Mouse (Mus musculus) limb, embryonic 13.5 days (tissue): ENCODE results near the gene Prex1. TPM values are rescaled to one million over a fixed set of nuclear protein-coding genes. Genes with fewer than 3 reads are reported as not detected.
"Not testable (repeated sequence)": the region's sequence is repeated elsewhere in the genome, so short reads cannot be mapped to it uniquely, and the experiment has no call there.

Source experiments
- ATAC-seq: fragments of 200-750 bp; cut with Nextera tagmentation; 2 replicates; pipeline ENCODE4 v1.8.0; 2017; ENCODE audit warnings: low read depth, moderate number of reproducible peaks, moderate TSS enrichment; ENCODE audit not compliant: low FRiP score
- H3K27ac ChIP-seq: fragments of 300-500 bp; sonication (generic); 2 replicates; pipeline ENCODE4 v1.5.1; 2015; ENCODE audit warnings: inconsistent platforms, mild to moderate bottlenecking, moderate library complexity
- H3K27me3 ChIP-seq: fragments of 300-500 bp; sonication (generic); 2 replicates; pipeline ENCODE4 v1.6.1; 2015; ENCODE audit warnings: mild to moderate bottlenecking, inconsistent platforms
- H3K36me3 ChIP-seq: fragments of 300-500 bp; sonication (generic); 2 replicates; pipeline ENCODE4 v1.6.1; 2015; ENCODE audit warnings: inconsistent platforms, mild to moderate bottlenecking, moderate library complexity
- H3K4me1 ChIP-seq: fragments of 300-500 bp; sonication (generic); 2 replicates; pipeline ENCODE4 v1.6.1; 2015; ENCODE audit warnings: inconsistent platforms
- H3K4me2 ChIP-seq: fragments of 300-500 bp; sonication (generic); replicated peaks from 2 replicates; pipeline ENCODE4 v1.6.1; 2015; ENCODE audit warnings: inconsistent platforms, mild to moderate bottlenecking, moderate library complexity
- H3K4me3 ChIP-seq: fragments of 300-500 bp; sonication (generic); 2 replicates; pipeline ENCODE4 v1.5.1; 2015; ENCODE audit warnings: moderate library complexity, mild to moderate bottlenecking, inconsistent platforms
- H3K9ac ChIP-seq: fragments of 300-500 bp; sonication (generic); 2 replicates; pipeline ENCODE4 v1.6.1; 2015; ENCODE audit warnings: mild to moderate bottlenecking, inconsistent platforms
- H3K9me3 ChIP-seq: fragments of 300-500 bp; sonication (generic); 2 replicates; pipeline ENCODE4 v1.6.1; 2016; ENCODE audit warnings: inconsistent platforms
- WGBS: fragments of 180-500 bp; shearing (Covaris S2); methylation state at CpG from one replicate; pipeline ENCODE4 v1.1.7; 2015; 5-methylcytosine and 5-hydroxymethylcytosine counted together
- polyA plus RNA-seq: library from polyadenylated mRNA; unstranded; fragments of >200 nt; fragmentation: Nextera tagmentation; extraction: Ambion mirVana; gene quantifications from 2 replicates; pipeline ENCODE4 v1.2.1, GENCODE M21; 2015

Prex1 gene
- polyA plus RNA-seq, 1 experiment from 2014 or later: 19.4 TPM

- H3K27ac ChIP-seq: peak overlapping the region; percentile 76
- 13% methylated on average over 15 of the region's 15 CpGs for WGBS
- peak overlapping the region; percentile 15 for H3K4me3 ChIP-seq
- ATAC-seq: peak; percentile 31; the same call in 1 of the 2 replicates
- H3K27me3 ChIP-seq: no peaks in the 10 kb centered on the region
- H3K9ac ChIP-seq: peak overlapping the region; percentile 25; the same call in 1 of the 2 replicates
- H3K36me3 ChIP-seq: no peaks in the 10 kb centered on the region
- H3K4me2 ChIP-seq: peak overlapping the region; percentile 54
- peaks cover 15% of the 10 kb centered on the region for H3K4me1 ChIP-seq
- no peaks in the 10 kb centered on the region for H3K9me3 ChIP-seq
Measured at GRCm38 (mm10) chr2:166735469-166736001, 21.9 kb upstream of the Prex1 start.

GRCm38 (mm10) chr2:166732860-166733259, 19.2 kb upstream of the Prex1 start:
- peaks cover 30% of the 10 kb centered on the region for H3K4me1 ChIP-seq
- H3K27ac ChIP-seq: no peak overlapping the region
- H3K4me3 ChIP-seq: no peak overlapping the region
- H3K4me2 ChIP-seq: no peak overlapping the region
- no peaks in the 10 kb centered on the region for H3K27me3 ChIP-seq
- H3K36me3 ChIP-seq: no peaks in the 10 kb centered on the region
- no peak for ATAC-seq
- 97% methylated on average over 2 of the region's 2 CpGs for WGBS
- H3K9ac ChIP-seq: no peak overlapping the region
- H3K9me3 ChIP-seq: no peaks in the 10 kb centered on the region

- Histone ChIP-seq H3K9me3 (no peaks in the 10 kb centered on the region), H3K36me3 (no peaks in the 10 kb centered on the region), H3K4me1 (peaks cover 30% of the 10 kb centered on the region), H3K4me2 (no peak overlapping the region), H3K27me3 (no peaks in the 10 kb centered on the region), H3K4me3 (no peak overlapping the region), H3K9ac (no peak overlapping the region), H3K27ac (no peak overlapping the region)
- 78% methylated on average over 4 of the region's 4 CpGs for WGBS
- ATAC-seq: no peak
Measured at GRCm38 (mm10) chr2:166732146-166732545, 18.5 kb upstream of the Prex1 start.

- H3K27me3 ChIP-seq, H3K27ac ChIP-seq, H3K9me3 ChIP-seq, ATAC-seq, H3K4me3 ChIP-seq, H3K36me3 ChIP-seq, H3K9ac ChIP-seq, H3K4me2 ChIP-seq: not testable (repeated sequence)
- peaks cover 36% of the 10 kb centered on the region for H3K4me1 ChIP-seq
- WGBS: 59% methylated on average over 1 of the region's 1 CpGs
Measured at GRCm38 (mm10) chr2:166731102-166731883, 17.7 kb upstream of the Prex1 start.

- Histone ChIP-seq H3K4me3 (no peak overlapping the region), H3K27me3 (no peaks in the 10 kb centered on the region), H3K9me3 (no peaks in the 10 kb centered on the region), H3K9ac (no peak overlapping the region), H3K4me1 (peaks cover 29% of the 10 kb centered on the region), H3K36me3 (no peaks in the 10 kb centered on the region), H3K4me2 (peak overlapping the region; percentile 44), H3K27ac (peak overlapping the region; percentile 81; the same call in 1 of the 2 replicates)
- WGBS: 50% methylated on average over 6 of the region's 6 CpGs
- ATAC-seq: no peak
Measured at GRCm38 (mm10) chr2:166730567-166730915, 16.9 kb upstream of the Prex1 start.

GRCm38 (mm10) chr2:166729656-166730566, 16.3 kb upstream of the Prex1 start:
- H3K36me3 ChIP-seq: no peaks in the 10 kb centered on the region
- H3K27ac ChIP-seq: peak overlapping the region; percentile 81
- no peaks in the 10 kb centered on the region for H3K9me3 ChIP-seq
- H3K4me2 ChIP-seq: peak overlapping the region; percentile 44
- no peak overlapping the region; the same call in 1 of the 2 replicates for H3K4me3 ChIP-seq
- peak; percentile 38; the same call in 1 of the 2 replicates for ATAC-seq
- no peak overlapping the region for H3K9ac ChIP-seq
- H3K4me1 ChIP-seq: peaks cover 26% of the 10 kb centered on the region
- 15% methylated on average over 19 of the region's 19 CpGs for WGBS
- H3K27me3 ChIP-seq: no peaks in the 10 kb centered on the region

- no peaks in the 10 kb centered on the region for H3K27me3 ChIP-seq
- WGBS: 58% methylated on average over 3 of the region's 3 CpGs
- no peak overlapping the region for H3K4me3 ChIP-seq
- H3K9ac ChIP-seq: no peak overlapping the region
- no peaks in the 10 kb centered on the region for H3K36me3 ChIP-seq
- no peak overlapping the region for H3K4me2 ChIP-seq
- H3K27ac ChIP-seq: no peak overlapping the region
- H3K9me3 ChIP-seq: no peaks in the 10 kb centered on the region
- no peak for ATAC-seq
- peaks cover 22% of the 10 kb centered on the region for H3K4me1 ChIP-seq
Measured at GRCm38 (mm10) chr2:166729045-166729444, 15.4 kb upstream of the Prex1 start.

GRCm38 (mm10) chr2:166728261-166728680, 14.6 kb upstream of the Prex1 start:
- no peaks in the 10 kb centered on the region for H3K27me3 ChIP-seq
- no peaks in the 10 kb centered on the region for H3K36me3 ChIP-seq
- 44% methylated on average over 3 of the region's 3 CpGs for WGBS
- H3K9ac ChIP-seq: no peak overlapping the region
- no peak overlapping the region for H3K4me3 ChIP-seq
- no peak overlapping the region for H3K4me2 ChIP-seq
- no peak overlapping the region for H3K27ac ChIP-seq
- no peaks in the 10 kb centered on the region for H3K9me3 ChIP-seq
- peaks cover 22% of the 10 kb centered on the region for H3K4me1 ChIP-seq
- ATAC-seq: no peak

GRCm38 (mm10) chr2:166727790-166728189, 14.2 kb upstream of the Prex1 start:
- 85% methylated on average over 10 of the region's 10 CpGs for WGBS
- no peaks in the 10 kb centered on the region for H3K27me3 ChIP-seq
- ATAC-seq: no peak
- H3K4me2 ChIP-seq: no peak overlapping the region
- H3K27ac ChIP-seq: no peak overlapping the region
- peaks cover 22% of the 10 kb centered on the region for H3K4me1 ChIP-seq
- H3K36me3 ChIP-seq: no peaks in the 10 kb centered on the region
- H3K9me3 ChIP-seq: no peaks in the 10 kb centered on the region
- no peak overlapping the region for H3K4me3 ChIP-seq
- no peak overlapping the region for H3K9ac ChIP-seq

- Histone ChIP-seq H3K9ac (no peak overlapping the region), H3K27me3 (no peaks in the 10 kb centered on the region), H3K9me3 (no peaks in the 10 kb centered on the region), H3K27ac (no peak overlapping the region), H3K4me3 (no peak overlapping the region), H3K4me2 (no peak overlapping the region), H3K4me1 (peaks cover 22% of the 10 kb centered on the region), H3K36me3 (no peaks in the 10 kb centered on the region)
- 29% methylated on average over 6 of the region's 6 CpGs for WGBS
- ATAC-seq: no peak
Measured at GRCm38 (mm10) chr2:166726891-166727290, 13.3 kb upstream of the Prex1 start.

- H3K36me3 ChIP-seq: no peaks in the 10 kb centered on the region
- ATAC-seq: no peak
- H3K9me3 ChIP-seq: no peaks in the 10 kb centered on the region
- H3K9ac ChIP-seq: no peak overlapping the region
- no peaks in the 10 kb centered on the region for H3K27me3 ChIP-seq
- H3K4me3 ChIP-seq: no peak overlapping the region
- WGBS: 73% methylated on average over 3 of the region's 3 CpGs
- H3K4me2 ChIP-seq: no peak overlapping the region
- no peak overlapping the region for H3K27ac ChIP-seq
- peaks cover 10% of the 10 kb centered on the region; the same call in 1 of the 2 replicates for H3K4me1 ChIP-seq
Measured at GRCm38 (mm10) chr2:166720416-166720815, 6.8 kb upstream of the Prex1 start.

GRCm38 (mm10) chr2:166719930-166720305, 6.3 kb upstream of the Prex1 start:
- no peak for ATAC-seq
- 55% methylated on average over 2 of the region's 2 CpGs for WGBS
- Histone ChIP-seq H3K9me3 (no peaks in the 10 kb centered on the region), H3K27me3 (no peaks in the 10 kb centered on the region), H3K27ac (no peak overlapping the region), H3K4me1 (peaks cover 10% of the 10 kb centered on the region; the same call in 1 of the 2 replicates), H3K9ac (no peak overlapping the region), H3K4me2 (no peak overlapping the region), H3K4me3 (no peak overlapping the region), H3K36me3 (no peaks in the 10 kb centered on the region)
